13 mouse cellular contexts compared by ENCODE assay signal in the genomic region with DNA sequence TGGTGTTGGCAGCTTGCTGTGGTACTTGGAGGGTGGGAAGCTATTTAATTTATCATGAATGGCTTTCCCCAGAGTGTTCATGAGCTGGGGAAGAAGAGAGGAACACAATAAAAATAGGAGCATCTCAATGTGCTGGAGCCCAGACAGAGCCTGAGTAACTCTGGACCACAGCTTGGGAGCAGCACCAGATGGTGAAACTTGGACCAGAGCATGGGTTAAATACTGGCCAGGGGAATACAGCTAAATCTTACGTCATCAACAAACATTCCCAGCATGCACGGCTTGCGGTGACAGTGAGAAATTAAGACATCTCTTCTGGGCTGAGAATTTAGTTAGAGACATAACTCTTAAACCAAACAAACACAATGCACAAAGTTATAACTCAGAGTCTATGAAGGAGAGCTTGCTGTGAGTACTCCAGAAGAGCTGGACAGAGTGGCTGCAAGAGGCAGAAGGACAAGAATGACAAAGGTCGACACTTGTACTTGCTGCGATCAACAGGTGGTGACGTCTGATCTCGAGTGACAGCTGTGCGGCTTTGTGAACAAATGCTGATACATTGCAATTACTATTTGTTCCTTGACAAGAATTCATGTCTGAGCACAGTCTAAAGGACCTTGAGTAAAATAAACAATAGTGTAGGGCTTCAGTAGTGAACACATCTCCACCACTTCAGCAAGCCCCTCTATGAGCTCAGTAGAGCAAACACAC.
A peak's percentile ranks its signal among the peaks of the same experiment; 100 is the strongest.
DNase-seq lines count a peak whose midpoint lies in the region; ATAC-seq and TF ChIP-seq lines count a peak whose summit lies in the region.
"Had no signal": no experiment of that assay in that cellular context is flagged by ENCODE, and none has a peak within 500 bp of the region (broad histone marks: within the 10 kb centered on the region; RNA-seq: fewer than 3 reads in every experiment).

No protein-coding gene starts in this region.

- WGBS in hindbrain, postnatal 0 days, result 66% methylated on average over 8 of the region's 8 CpGs
- WGBS in hindbrain, embryonic 13.5 days, result 82% methylated on average over 8 of the region's 8 CpGs

- no peaks in the 10 kb centered on the region for H3K9me3 ChIP-seq in hindbrain, postnatal 0 days (ENCODE audit: low read length)
- H3K9me3 ChIP-seq in hindbrain, embryonic 13.5 days, result no peaks in the 10 kb centered on the region
- H3K9me3 ChIP-seq: hindbrain, embryonic 10.5 days; liver, embryonic 15.5 days had no signal

- DNase-seq in hindbrain, postnatal 0 days (ENCODE audit: low spot score), result no peak
- DNase-seq in 3T3-L1 (ENCODE audit: low read depth, low spot score), result peak; percentile 20
- DNase-seq in cerebellum, adult 18-20 months, result peak; percentile 51 to 63
- DNase-seq in gastrocnemius, postnatal 25 days, result peak; percentile 65
- no peak for DNase-seq in ovary, postnatal 14 days (ENCODE audit: low spot score)
- no peak for DNase-seq in spleen, postnatal 14 days (ENCODE audit: low spot score in 2 of 2)
- no peak for DNase-seq in kidney, adult 9 months
- DNase-seq: thymus, postnatal 25 days had no signal

- no peak overlapping the region for H3K9ac ChIP-seq in hindbrain, postnatal 0 days (replicated peaks; ENCODE audit: low read length)
- H3K9ac ChIP-seq in hindbrain, embryonic 13.5 days, result no peak overlapping the region
- H3K9ac ChIP-seq: liver, embryonic 15.5 days had no signal

- H3K36me3 ChIP-seq in hindbrain, postnatal 0 days (ENCODE audit: insufficient read depth, low read length), result no peaks in the 10 kb centered on the region
- H3K36me3 ChIP-seq in hindbrain, embryonic 13.5 days, result no peaks in the 10 kb centered on the region
- H3K36me3 ChIP-seq: hindbrain, embryonic 10.5 days; liver, embryonic 15.5 days had no signal

- no peak overlapping the region for H3K4me2 ChIP-seq in hindbrain, postnatal 0 days (ENCODE audit: low read depth, low read length)
- H3K4me2 ChIP-seq in hindbrain, embryonic 13.5 days, result no peak overlapping the region
- H3K4me2 ChIP-seq: liver, embryonic 15.5 days had no signal

- TF ChIP-seq CTCF in hindbrain, postnatal 0 days (IDR thresholded peaks at IDR 0.05; ENCODE audit: low read depth), result no peak

- H3K4me3 ChIP-seq in hindbrain, postnatal 0 days (ENCODE audit: low read length), result no peak overlapping the region
- no peak overlapping the region for H3K4me3 ChIP-seq in hindbrain, embryonic 13.5 days
- H3K4me3 ChIP-seq: hindbrain, embryonic 10.5 days; left cerebral cortex, adult 2 months; liver, embryonic 15.5 days had no signal

- no peaks in the 10 kb centered on the region; the same call in 1 of the 2 replicates for H3K4me1 ChIP-seq in hindbrain, postnatal 0 days (ENCODE audit: insufficient read depth, low read length)
- 0 out of 2 replicates have a peak, but pooled peaks cover 4% of the 10 kb centered on the region for H3K4me1 ChIP-seq in hindbrain, embryonic 13.5 days (replicated peaks)
- H3K4me1 ChIP-seq: liver, embryonic 15.5 days had no signal

- H3K27ac ChIP-seq in hindbrain, postnatal 0 days, result no peak overlapping the region
- no peak overlapping the region for H3K27ac ChIP-seq in hindbrain, embryonic 13.5 days
- H3K27ac ChIP-seq: hindbrain, embryonic 10.5 days; left cerebral cortex, adult 2 months; liver, embryonic 15.5 days had no signal

- H3K27me3 ChIP-seq in hindbrain, postnatal 0 days (ENCODE audit: insufficient read depth, low read length), result no peaks in the 10 kb centered on the region
- H3K27me3 ChIP-seq in hindbrain, embryonic 13.5 days, result no peaks in the 10 kb centered on the region
- H3K27me3 ChIP-seq: liver, embryonic 15.5 days had no signal

- ATAC-seq in hindbrain, postnatal 0 days, result 0 out of 2 replicates have a peak, but pooled peaks have one; percentile 29
- no peak for ATAC-seq in hindbrain, embryonic 13.5 days (ENCODE audit: low FRiP score)
- ATAC-seq: CD4-positive, CD25-positive, alpha-beta regulatory T cell, adult 4 months had no signal

Comparison
In these comparisons a context has a peak if more than half of its experiments do, and no peak if none do; other contexts are left out.
1. DNase-seq: peak in 3T3-L1 (single experiment), cerebellum, adult 18-20 months (2 of 2) and gastrocnemius, postnatal 25 days (single experiment); none in hindbrain, postnatal 0 days (single experiment), ovary, postnatal 14 days (single experiment), spleen, postnatal 14 days (0 of 2) and kidney, adult 9 months (single experiment).